In genomic region chr5:101669381-101669780, GRCm38 (mm10) we compare ENCODE assay signal across 9 mouse cellular contexts. TPM values are rescaled to one million over a fixed set of nuclear protein-coding genes. Genes with fewer than 3 reads are reported as not detected.
A peak's percentile ranks its signal among the peaks of the same experiment; 100 is the strongest.
DNase-seq lines count a peak whose midpoint lies in the region.
"Had no signal": no experiment of that assay in that cellular context is flagged by ENCODE, and none has a peak within 500 bp of the region (broad histone marks: within the 10 kb centered on the region; RNA-seq: fewer than 3 reads in every experiment).

No protein-coding gene starts in this region.

- peak; percentile 22 for DNase-seq in heart, postnatal 4 days
- no peak for DNase-seq in heart, postnatal 14 days
- peak; percentile 45 for DNase-seq in ES-CJ7 (ENCODE audit: low read depth, low spot score)
- DNase-seq in embryo, embryonic 10.5 days (ENCODE audit: low spot score): peak; percentile 88
- DNase-seq in limb, embryonic 10.5 days (ENCODE audit: low spot score): peak; percentile 41
- peak; percentile 82 for DNase-seq in retina, postnatal 1 day
- DNase-seq in ovary, postnatal 14 days (ENCODE audit: low spot score): no peak
- DNase-seq in gastrocnemius, postnatal 14 days: no peak

- peaks cover 64% of the 10 kb centered on the region for H3K27me3 ChIP-seq in limb, embryonic 10.5 days (ENCODE audit: low read depth, poor library complexity, severe bottlenecking)

- no peaks in the 10 kb centered on the region for H3K9me3 ChIP-seq in limb, embryonic 10.5 days (replicated peaks)

- no peaks in the 10 kb centered on the region for H3K36me3 ChIP-seq in limb, embryonic 10.5 days

- WGBS in limb, embryonic 10.5 days: 4% methylated on average over 15 of the region's 15 CpGs

- no peak overlapping the region for H3K4me3 ChIP-seq in limb, embryonic 10.5 days
- H3K4me3 ChIP-seq: myocyte had no signal

- intact Hi-C loops in heart, postnatal 14 days (cut with DNase I): loop anchor here (1.0 to 10.0 kb wide), 3 partner anchors 305 to 750 kb away; no protein-coding TSS in a partner anchor
- intact Hi-C loops in gastrocnemius, postnatal 14 days (cut with DNase I; ENCODE audit: low total_unique reads): no loop called here

- peaks cover 15% of the 10 kb centered on the region for H3K4me1 ChIP-seq in limb, embryonic 10.5 days

- H3K27ac ChIP-seq in limb, embryonic 10.5 days: no peak overlapping the region

RNA-seq across cellular contexts. Expression of gene Nkx6-1, which starts 4.6 kb away (rescaled TPM):
- not detected for total RNA-seq in heart, postnatal 4 days (2021)
- total RNA-seq in heart, postnatal 14 days (2021): under 1 TPM; 0.07 to 0.10 TPM
- polyA plus RNA-seq in limb, embryonic 10.5 days (2016; fragmentation: Nextera tagmentation; extraction: Ambion mirVana): 0.05 and 0.06 TPM in 2 replicates
- total RNA-seq in gastrocnemius, postnatal 14 days (2021): not detected
- polyA plus RNA-seq: myocyte had no signal

Comparison
In these comparisons a context has a peak if more than half of its experiments do, and no peak if none do; other contexts are left out.
1. DNase-seq: peak in heart, postnatal 4 days (single experiment), ES-CJ7 (single experiment), embryo, embryonic 10.5 days (single experiment), limb, embryonic 10.5 days (single experiment) and retina, postnatal 1 day (single experiment); none in heart, postnatal 14 days (0 of 2), ovary, postnatal 14 days (single experiment) and gastrocnemius, postnatal 14 days (single experiment).